Mouse (Mus musculus) Muller cell, postnatal 12 days (primary cell): ENCODE results near the gene Nisch.

ENCODE experiments used
- DNase-seq: peaks from one replicate; pipeline ENCODE4 v3.0.0-alpha.2; 2015; ENCODE audit errors: inconsistent ontology term

Gene Nisch

DNA sequence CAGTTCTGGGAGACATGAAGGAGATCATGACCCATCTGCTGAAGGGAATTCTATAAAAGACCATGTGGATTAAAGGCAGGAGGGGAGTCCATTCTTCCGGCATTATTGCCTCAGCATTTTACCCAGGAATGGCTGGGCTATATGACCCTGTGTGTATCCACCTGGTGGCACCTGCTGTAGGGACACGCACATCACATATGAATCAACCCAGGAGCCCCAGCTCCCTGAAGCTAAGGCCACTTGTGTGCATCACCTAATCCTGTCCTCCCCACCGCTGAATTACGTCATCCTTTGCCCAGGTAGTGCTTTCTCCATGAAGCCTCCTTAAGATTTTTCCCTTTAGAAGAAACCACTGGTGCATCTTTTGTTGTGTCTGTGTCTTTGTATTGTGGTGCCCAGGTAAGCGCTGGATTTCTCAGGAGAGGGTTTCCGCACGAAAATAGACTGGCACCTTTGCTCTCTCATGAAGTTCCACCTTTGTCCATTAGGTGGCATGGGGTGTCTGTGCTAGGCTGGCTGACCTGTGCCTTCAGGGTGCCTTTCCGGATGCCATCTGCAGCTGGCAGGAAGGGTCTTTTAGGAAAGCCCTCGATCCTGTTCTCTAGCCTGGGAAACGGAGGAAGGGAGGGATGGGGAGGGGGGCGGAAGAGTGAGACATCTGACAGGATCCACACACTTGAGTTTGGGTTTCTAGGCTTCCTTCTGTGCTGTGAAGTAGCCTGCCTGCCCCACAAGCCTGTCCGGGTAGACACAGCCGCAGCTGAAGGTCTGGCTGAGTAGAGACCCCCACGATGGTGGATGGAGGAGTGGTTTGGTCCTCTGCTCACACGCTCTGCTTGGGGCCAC, 1.4 kb downstream of the Nisch start:
- DNase-seq: peak; percentile 51

DNA sequence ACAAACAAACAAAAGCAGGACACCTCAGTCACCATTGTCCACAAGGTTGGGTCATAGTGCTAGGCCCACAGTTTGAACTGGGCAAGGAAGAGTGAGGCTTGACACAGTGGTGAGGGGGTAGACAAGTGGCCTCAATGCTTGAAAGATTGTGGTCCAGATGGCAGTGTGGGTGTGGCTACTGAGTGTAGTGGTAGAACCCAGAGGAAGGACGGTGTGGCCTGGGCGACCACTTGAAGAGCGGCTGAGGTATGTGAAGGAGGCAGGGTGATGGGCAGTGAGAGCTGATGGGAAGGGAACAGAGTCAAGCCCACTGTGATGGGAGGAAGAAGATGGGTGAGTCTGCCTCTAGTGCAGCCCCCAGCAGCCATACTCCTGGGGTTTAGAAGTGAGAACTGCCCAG, 2.1 kb downstream of the Nisch start:
- DNase-seq: no peak

DNA sequence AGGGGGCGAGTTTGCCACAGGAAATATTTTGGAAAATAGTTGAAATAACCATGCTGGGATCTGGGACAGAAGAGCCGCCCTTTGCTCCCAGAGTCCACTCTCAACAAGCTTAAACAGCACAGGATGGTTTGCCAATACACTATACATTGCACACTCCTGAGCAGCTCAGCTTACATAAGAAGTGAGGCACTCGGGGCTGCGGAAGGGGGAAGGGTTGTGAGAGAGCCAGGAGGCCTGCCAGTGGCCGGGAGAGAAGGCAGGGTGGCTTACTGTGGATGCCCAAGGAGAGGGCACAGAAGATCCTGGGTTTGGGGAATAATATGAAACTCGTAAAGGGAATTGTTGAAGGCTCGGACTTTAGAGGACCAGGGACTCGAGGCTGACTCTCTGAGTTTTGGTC, 2.9 kb downstream of the Nisch start:
- no peak for DNase-seq

DNA sequence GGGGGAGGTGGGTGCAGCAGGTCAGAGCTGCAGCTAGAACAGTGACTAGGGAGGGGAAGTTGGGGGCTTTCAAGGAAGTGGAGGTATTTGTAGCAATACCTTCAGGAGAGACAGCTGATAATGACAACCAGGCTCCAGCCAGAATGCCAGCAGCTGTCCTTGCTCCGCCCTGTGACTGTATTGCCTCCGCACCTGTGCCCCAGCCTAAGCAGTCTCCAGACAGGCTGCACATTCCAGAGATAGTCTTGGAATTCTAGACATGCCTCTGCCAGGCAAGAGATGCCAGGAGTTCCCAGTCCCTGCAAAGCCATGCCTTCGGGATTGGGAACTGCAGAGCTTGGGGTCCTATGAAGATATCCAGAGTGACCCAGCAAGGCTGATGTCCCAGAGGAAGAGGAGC, 4.2 kb downstream of the Nisch start:
- no peak for DNase-seq

DNA sequence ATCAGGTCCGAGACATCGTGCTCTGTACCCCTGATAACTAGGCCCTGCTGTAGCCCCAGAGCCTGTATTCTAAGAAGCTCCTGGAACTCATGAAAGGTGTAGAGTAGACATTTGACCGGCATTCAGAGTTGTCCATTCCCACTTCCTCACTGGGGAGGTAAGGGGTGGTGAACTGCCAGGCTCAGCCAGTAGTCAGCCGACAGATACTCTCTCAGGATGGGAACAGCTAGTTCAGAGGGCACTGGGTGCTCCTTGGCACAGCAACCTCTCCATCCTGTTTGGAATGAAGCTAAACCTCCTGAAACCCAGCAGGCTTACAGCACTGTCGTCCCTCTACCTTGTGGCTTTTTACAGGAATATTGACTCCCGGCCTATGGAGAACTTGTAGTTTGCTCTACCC, 4.9 kb downstream of the Nisch start:
- DNase-seq: no peak

DNA sequence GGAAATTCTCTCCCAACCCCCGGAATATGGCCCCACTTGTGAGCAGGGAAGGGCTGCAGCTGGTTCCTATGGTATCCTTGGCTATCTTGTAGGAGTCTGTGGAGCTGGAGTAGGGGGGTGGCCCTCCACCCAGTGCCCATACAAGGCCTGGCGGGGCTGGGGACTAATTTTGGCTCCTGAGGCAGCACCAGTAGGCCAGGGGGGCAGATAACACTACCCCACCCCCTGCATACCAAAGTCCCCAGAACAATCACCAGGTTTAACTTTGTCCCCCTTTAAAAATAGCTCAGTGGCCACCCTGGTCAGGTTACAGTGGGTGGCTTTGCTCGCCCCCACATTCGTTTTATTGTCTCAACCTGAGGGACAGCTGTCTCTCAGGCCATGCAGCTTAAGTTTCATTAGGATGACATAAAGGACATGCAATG, 7.6 kb downstream of the Nisch start:
- no peak for DNase-seq

DNA sequence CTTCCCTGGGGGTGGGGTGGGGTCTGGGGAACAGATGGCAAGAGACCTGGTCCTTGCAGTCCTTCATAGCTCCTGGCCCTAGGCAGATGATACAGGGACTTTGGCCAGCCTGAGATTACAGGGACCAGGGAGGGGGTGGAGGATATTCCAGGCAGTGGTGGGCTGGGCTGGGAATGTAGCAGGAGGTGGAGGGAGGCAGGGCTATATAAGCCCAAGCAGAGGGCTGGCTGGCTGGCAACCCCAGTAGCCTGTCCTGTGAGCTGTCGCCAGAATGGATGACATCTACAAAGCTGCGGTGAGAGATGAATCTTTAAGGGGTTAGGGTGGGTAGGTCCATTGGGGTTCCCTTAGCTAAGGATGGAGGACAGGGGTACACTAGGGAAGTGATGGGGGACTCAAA, 8.7 kb downstream of the Nisch start, which contains the start of gene Tnnc1:
Tnnc1 (plus strand) TSS at position 229 of the 400 bp plus-strand sequence.
- no peak for DNase-seq

DNA sequence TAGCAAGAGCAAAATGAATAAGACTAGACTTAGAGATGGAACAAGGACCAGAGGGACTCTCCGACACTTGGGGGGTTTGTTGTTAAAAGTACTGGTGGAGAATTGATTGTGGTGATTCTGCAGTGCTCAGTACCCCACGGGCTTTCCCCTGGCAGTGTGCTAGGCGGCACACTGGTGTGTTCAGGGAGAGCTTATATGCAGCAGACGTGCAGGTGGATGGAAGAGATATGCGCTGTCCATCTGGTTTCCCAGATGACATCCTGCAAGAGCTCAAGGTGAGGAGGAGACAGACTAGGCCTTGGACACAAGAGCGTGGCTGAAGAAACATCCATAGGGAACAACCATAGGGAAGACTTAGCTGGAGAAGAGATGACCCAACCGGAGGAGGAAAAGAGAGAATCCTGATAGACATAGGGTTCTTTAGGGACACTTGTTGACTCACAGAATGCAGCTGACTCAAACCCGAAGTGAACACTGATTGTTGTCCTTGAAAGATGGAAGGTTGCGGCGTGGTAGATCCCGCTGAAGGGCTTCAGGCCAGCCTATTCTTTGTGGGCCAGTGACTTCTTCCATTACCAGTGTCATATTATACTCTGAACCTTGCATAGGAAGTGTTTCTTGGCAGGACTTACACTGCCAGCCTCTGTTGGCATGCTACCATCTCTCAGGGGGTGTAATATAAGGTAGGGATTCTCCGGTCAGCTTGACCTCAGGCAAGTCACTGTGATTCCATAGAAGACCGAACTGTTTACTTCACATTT, 9.5 kb downstream of the Nisch start:
- DNase-seq: no peak

DNA sequence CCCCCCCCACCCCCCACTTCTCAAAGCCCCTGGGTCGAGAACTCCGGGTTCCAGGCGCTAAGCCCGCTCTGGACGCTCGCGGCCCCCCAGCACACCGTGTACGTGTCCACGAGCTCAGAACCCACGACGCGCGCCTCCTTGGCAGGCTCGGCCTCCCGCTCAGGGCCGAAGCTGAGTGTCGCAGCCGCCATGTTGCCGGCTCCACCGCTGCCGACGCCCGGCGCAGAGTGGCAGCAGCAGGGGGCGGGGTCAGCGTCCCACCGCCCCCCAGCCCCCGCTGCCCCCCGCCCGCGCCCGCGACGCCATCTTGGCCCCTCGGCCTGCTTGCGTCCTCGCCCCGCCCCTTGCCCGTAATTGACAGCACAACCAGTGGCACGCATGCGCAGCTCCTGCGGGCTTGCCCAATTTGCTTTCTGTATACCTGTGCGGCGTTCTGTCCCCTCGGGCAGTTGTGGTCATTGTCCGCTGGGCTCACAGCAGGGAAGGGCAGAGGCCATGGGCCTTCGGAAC, 10.2 kb downstream of the Nisch start:
- DNase-seq: peak; percentile 94

DNA sequence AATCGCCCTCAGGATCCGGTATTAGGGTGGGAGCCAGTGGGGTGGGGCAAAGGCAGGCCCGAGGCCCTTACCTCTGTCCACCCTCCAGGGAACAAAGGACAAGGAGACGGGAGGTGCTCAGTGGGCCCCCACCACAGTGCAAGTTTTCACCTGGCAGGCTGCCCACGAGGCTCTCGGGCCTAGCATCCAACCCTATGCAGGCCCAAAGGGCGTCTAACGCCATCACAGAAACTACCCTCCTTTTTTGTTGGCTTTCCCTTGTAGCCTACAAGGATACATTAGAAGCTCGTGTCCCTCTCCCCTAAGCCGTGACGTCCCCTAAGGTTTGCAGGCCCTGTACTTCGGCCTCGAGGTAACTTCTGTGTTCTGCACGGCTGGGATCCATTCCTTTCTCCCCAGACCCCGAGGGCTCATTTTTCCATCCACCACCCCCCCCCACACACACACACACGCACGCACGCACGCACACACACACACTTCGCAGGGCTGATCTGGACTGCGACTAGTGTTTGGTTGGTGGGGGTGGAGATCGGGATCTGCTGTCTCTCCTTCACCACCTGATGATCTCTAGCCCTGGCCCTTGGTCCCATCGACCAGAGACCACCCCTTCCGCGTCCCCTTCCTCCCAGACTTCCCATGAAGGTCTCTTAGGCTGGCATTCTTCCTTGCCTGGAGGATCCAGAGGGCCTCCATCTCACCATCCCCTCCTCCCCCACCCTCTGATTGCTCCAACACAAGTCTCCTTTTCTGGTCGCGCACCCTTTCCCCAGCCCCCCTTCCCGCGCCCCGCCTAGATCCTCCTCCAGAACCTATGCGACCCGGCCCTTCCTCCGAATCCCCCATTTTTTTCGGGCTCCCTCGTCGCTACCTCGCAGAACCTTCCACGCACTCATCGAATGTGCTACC, 10.9 kb downstream of the Nisch start:
- peak; percentile 70 for DNase-seq

DNA sequence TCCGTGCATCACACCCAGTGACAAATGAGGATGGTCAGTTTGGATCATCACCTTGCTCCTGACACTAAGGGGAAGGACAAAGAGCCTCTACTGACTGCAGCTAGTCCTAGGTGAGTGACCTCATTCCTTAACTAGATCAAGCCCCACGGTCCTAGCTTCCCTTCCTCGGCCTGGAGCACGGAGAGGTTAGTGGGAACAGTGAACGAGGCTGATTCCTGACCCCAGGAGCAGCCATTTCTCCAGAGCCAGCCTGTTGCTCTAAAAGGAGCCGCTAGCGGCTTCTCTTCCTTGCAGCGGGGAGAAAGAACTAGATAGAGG, 11.5 kb downstream of the Nisch start:
- peak; percentile 53 for DNase-seq

DNA sequence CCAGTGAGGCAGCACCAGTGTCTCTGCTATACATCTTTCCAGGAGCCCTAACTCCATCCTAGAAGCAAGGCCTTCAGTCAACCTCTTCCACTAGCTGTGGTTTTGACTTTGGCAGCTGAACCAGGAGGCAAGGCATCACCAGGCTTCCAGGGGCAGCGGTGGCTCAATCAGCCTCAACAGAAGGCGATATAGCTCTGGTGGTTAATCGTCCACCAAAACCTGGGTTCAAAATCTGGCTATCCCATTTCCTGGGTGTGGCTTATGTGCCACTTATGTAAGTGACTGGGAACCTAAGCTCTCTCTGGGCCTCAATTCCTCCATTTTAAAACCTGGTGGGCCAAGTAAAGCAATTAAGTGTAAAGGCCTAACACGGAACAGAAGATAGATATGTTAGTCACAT, 11.9 kb downstream of the Nisch start:
- DNase-seq: no peak

DNA sequence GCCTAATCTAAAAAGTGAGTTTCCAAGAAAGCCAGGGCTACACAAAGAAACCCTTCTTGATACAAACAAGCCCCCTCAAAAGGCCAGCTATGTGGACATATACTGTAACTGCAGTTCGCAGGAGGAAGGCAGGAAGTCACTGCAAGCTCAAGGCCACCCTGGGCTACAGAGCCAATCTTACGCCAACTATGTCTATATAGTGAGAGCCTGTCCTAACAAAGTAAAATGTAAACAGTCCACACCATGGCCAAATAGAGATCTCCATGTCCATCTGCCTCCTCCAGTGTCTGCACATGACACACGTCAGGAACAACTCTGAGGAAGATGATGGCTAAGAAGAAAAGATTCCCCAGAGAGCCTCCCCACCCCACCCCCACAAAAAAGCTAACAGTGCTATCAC, 16.7 kb downstream of the Nisch start:
- no peak for DNase-seq

DNA sequence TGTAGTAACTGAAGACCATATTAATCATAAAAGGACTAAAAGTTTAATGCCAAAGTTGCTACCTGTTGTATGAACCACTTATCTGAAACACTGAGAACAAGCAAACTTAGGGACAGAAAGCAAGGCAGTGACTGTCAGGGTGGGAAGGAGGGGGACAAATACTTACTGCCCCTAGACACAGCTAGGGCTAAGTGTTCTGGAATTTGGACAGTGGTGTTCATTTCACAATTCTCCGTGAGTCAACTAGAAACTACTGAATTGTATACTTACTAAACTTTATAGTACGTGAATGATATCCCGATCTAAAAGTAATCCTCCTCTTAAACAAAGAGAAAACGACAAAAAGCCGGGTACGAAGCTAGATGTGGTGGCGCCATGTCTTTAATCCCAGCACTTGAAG, 17.1 kb downstream of the Nisch start:
- no peak for DNase-seq

DNA sequence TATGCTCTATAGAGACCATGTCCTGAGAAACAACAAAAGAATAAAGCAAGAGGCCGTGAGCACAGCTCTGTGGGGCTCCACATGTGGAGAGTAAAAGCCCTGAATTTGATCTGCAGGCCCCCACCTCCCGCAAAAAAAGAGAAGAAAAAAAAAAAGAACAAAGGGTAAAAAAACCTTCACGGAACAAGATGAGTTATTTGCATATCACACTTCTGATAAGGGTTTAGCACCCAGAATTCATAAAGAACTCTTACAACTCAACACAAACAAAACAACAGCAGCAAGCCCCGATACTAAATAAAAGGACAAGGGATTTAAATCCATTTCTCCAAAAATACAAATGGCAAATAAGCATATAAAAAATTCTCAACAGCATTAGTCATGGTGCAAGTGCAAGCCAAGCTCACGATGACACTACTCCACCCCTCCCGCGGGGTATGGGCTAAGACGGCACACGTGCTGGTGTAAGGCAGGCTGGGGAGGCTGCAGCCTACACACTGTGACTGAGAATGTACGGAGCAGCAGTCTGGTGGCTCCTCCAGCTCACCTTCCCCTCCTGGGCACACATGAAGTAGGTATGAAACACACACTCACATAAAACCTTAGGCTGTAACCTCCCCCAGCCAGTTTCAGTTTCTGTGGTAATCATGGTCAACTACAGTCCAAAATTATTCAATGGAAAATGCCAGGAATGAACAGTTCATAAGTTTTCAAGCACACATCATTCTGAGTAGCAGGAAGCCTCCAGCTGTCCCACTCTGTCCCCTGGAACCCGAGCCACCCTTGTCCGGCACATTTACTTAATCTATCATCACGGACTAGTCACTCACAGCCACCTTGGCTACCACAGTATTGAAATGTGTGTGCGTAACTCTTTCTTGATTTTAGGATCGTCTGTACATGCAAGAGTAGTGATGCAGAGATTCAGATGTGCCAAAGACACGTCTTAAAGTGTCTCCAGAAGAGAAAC, 18.9 kb downstream of the Nisch start:
- peak; percentile 84 for DNase-seq

DNA sequence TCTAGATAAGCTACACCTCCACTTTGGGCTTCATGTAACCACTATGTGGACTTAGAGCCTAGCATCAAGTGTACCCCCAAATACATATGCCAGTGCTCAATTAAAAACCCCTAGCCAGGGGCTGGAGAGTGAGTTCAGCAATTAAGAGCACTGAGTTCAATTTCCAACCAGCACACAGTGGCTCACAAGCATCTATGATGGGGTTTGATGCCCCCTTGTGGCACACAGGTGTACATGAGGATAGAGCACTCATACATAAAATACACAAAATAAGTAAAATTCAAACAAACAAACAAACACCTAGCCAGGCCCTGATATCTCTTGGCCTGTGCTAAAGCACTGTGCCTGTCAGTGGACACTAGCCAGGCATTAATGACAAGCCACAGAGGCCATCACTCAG, 20.8 kb downstream of the Nisch start:
- no peak for DNase-seq

DNA sequence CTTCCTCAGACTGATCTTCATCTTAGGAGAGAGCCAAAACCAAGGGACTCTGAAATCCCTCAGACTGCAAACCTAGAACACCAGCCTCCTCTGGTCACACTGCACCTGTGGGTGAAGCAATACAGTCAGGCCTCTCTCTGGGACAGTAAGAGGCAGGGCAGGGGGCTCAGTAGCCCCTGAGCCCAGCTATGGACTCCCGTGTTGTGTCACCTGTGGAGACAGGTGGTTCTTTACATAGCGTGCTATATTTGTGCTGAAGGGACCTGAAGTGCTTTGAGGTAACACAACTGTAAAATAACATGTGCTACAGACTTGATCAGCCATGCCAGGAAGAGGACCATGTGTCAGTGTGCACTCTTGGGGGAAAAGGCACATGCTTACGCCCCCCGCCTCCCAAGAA, 21.2 kb downstream of the Nisch start:
- DNase-seq: no peak

DNA sequence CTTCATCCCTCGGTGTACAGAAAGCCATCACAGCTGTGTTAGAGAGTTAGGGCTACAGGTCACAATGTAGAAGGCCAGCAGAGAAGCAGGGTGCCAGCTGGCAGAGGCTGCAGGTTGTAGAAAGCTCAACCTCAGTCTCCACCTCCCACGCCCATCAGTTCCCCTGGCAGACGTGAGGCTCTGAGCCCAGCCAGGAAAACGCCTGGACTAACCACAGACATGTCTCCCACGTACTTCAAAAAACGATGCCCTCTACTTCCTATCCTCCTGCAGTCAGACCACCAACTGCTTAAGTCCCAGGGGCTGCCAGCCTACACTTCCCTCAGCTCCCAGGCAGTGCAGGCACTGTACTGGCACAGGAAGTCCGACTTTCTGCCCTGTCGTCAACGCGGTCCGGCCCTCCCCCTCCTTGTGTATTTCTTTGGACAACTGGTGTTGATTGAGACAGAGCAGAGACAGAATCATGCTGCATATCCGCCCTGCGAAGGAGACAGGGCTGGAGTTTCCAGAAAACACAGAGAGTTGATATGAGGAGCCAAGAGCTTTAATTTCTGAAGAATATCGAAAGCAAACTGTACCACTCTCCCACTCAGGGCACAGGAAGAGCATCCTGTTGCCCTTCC, 21.7 kb downstream of the Nisch start:
- peak; percentile 73 for DNase-seq

DNA sequence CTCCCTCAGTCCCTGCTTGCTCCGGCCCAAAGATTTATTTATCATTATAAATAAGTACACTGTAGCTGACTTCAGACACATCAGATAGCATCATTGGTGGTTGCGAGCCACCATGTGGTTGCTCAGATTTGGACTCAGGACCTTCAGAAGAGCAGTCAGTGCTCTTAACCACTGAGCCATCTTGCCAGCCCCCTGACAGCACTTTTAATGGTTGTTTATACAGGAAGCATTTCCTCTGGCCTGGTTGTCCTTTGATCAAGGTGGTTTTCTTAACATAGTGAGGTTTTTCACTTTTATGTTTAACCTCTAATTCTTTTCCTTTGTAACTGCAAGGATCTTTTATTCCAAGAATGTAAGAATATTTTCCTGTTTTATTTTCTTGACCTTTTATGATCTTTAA, 22.3 kb downstream of the Nisch start:
- DNase-seq: no peak

DNA sequence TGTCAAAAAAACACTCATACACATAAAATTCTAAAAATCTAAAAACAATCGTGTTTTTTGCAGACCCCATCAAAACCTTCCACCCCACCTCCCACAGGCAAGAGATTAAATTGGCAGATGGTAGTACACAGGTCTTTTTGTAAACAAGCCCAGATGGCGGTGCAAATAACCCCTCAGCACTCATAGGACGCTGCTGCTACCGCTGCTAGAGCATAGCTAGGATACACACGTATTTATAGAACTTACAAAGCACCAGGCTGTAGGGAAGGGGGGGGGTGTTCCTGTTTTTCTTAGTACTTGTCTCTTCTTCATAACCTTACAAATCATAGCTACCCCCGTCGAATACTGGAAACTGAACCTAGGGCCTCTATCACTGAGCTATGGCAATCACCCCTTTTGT, 23.0 kb downstream of the Nisch start:
- DNase-seq: no peak
